Mouse (Mus musculus) heart, postnatal 0 days (tissue): Measurements from ENCODE around the gene Racgap1.

Experiments
- CTCF ChIP-seq: IDR thresholded peaks from 2 replicates; pipeline ENCODE4 v1.5.1; 2016; ENCODE audit warnings: antibody characterized with exemption, control low read depth, low read depth
- EP300 ChIP-seq: IDR thresholded peaks from 2 replicates; pipeline ENCODE4 v1.6.1; 2016; ENCODE audit warnings: antibody characterized with exemption, low read depth

DNA sequence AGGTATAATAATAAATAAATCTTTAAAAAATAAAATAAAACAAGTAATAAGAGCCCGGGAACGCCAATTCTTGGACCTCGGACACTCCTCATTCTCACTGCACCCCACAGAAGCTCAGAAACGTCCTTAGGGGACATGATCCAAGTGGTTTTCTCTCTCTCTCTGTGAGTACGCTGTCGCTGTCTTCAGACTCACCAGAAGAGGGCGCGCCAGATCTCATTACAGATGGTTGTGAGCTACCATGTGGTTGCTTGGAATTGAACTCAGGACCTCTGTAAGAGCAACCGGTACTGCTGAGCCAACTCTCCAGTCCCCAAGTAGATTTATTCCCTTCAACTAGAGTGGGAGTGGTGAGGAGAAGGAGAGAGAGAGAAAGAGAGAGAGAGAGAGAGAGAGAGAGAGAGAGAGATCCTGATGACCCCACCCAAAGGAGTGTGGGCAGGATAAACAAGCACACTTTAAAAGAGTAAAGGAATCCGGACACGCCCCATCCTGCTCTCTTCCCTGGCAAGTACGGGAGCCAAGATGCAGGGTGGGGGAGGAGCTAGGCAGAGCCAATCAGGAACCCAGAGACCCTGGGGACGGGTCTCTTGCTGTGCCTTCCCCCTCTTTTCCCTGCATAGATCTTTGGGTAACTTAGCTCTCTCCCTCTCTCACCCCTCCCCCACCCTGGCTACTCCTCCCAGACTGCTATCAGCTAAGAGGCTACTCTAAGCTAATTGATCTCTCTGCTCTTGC, 26.8 kb upstream of the Racgap1 start:
- TF ChIP-seq CTCF = peak; percentile 28
- TF ChIP-seq EP300 = no peak
